Mouse (Mus musculus): ENCODE data around the gene Gab1.

Gene Gab1

GRCm38 (mm10) chr8:80880196-80881106 lies at the start of gene Gab1:
TSS of gene Gab1 (minus strand) at chr8:80880519.
- peak; percentile 79 for DNase-seq

GRCm38 (mm10) chr8:80928770-80929169 lies 48.5 kb upstream of the Gab1 start:
- no peak for DNase-seq

DNA sequence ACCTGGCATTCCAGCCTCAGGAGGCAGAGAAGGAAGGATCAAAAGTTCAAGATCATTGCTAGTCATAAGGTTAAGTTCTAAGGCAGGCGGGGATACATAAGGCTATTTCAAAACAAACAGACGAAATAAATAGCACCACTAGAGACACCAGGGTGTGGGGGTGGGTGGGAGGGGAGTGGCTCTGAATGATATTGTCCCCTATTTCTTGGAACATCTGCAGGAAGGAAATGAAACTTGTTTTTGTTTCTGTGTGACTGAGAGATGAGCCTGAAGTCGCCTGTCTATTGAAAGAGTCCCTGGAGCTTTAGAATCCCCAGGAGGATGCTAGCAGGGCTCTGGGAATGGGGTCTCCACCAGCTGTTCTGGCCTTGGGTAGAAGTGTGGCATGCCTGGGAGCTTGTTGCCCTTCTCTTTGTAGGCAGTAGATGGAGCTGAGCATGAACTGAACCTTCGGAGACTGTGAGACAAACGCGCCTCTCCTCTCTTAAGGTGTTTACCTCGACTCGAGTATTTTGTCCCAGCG lies 43.5 kb upstream of the Gab1 start:
- DNase-seq, result no peak

- no peak for DNase-seq
Observed at GRCm38 (mm10) chr8:80922642-80923041, 42.3 kb upstream of the Gab1 start.

DNA sequence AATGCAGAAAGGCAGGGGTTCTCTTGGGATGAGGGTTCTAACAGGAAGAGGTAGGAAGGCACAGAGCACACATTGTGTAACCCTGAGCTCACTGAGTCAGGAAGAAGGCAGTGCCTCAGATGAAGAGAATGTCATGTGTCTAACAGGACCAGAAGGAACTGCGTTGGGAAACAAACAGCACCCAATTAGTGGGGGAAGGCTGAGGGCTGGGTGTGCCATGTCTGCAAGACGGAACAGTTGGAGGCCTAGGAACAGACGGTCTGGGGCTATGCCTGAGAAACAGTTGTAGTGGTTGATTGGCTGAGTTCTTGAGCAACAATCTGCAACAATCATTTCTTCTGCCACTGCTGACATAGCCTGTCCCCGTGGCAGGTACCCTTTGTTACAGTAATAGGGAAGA lies 38.8 kb upstream of the Gab1 start:
- no peak for DNase-seq

- DNase-seq, result no peak
Observed at GRCm38 (mm10) chr8:80918531-80918930, 38.2 kb upstream of the Gab1 start.

DNA sequence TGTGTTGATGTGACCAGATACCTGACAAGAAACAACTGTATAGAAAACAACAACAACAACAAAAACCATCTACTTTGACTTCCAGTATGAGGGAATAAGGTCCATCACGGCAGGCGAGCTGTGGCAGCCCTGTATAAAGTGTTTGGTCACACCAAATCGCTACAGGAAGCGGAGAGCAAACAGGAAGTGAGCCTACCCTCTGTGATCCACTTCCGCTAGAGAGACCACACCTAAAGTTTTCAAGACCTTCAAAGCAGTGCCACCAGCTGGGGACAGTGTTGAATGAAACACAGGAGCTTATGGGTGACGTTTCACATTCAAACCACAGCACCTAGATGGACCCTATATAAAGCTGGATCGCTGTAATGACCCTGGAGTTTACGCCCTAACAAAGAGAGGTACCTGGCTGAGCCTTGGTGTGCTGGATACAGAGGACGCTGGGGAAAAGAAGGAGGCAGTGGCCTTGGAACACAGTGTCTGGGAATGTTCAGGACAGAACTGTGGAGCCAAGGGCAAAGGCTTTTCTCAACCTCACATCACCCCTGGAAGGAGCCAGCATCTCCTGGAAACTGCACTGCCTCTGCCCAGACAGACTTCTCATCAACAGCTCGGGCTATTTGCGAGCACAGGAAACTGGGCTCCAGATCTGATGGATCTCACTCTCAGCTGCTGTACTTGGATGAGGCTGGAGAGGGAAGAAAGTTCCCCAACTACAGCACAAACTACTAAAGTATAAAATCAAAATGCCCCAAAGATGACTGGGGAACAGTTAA lies 36.3 kb upstream of the Gab1 start:
- peak; percentile 5 for DNase-seq

GRCm38 (mm10) chr8:80913016-80913748 lies 32.9 kb upstream of the Gab1 start:
- DNase-seq, result no peak

DNA sequence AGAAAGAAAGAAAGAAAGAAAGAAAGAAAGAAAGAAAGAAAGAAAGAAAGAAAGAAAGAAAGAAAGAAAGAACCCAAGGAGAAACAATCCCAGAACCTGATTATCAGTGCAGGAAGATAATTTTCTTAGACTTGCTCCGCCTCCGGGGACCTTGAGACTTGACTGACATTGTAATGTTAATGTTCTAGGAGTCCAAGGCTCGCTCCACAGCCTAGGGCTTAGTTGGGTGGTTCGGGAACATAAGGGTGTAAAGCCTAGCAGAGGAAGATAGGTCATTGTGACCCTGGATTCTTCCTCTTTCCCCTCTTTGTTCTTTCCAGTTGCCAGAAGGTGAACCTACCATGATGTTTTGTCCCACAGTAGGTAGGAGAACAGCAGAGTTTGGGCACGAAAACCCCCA lies 31.1 kb upstream of the Gab1 start:
- DNase-seq, result no peak

DNA sequence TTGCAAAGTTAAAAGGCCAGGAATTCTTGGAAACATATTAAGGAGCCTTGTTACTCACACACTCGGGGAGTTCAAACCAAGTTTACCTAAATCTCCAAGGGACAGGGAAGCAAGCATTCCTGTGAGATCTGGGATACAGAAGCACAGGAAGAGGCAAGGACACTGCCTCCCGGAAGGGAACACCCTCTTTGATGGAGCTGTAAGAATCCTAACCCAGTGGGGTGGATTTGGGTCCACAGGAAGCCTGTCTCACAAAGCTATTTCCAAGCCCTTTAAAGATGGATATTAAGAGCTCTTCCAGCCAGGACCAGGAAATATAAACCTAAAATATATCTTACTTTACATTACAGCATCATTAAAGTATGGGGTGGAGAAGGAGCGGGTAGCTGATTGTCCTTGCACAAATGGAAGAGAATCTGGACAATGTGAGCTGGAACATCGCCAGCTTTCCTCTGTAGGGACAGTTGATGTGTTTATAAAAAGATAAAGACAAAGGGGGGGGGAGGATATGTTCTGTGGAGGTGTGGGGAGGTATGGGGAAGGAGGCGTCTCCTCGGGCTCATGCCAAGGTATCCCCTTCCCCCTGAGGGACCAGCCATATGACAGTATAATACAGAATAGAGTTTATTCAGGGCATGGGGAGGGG lies 28.1 kb upstream of the Gab1 start:
- no peak for DNase-seq

- DNase-seq, result no peak
Observed at GRCm38 (mm10) chr8:80902354-80902753, 22.0 kb upstream of the Gab1 start.

GRCm38 (mm10) chr8:80899364-80899763 lies 19.0 kb upstream of the Gab1 start:
- DNase-seq, result no peak

DNA sequence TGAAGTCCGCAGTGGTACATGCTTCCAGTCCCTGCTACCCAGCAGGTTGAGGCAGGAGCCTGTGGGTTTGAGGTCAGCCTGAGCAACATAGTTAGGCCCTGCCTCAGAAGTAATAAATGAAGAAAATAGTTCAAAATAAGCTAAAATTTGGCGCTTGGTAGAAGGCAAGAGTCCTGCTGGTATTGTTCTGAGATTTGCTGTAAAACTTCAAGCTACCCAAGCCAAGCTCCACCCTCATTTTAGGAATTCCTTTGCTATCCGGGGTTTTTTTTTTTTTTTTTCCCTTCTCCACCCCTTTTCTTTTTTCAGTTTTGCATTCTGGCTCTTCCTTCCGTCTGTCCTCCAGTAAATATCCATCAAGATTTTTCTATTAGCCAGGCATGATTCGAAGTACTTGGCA lies 15.7 kb upstream of the Gab1 start:
- DNase-seq, result no peak

DNA sequence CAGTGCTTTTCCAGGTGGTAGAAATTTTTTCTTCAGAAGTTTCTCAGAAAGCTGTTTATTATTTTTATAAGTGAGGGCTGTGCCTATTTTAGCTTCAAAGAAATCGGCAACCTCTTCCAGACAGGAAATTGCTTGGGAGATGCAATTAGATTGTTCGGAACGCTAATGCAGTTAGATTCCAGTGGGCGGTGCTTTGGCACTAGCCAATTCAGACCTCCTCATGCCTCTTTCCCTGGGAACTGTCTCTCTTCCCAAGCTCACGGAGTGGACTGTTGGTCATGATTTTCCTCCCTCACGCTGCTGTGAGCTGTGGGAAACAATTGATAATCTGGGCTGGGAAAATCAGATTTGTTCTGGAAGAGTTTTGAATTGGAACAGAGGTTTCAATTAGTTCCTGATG lies 15.1 kb upstream of the Gab1 start:
- DNase-seq, result no peak

- no peak for DNase-seq
Observed at GRCm38 (mm10) chr8:80894528-80894927, 14.2 kb upstream of the Gab1 start.

- DNase-seq, result peak; percentile 35
Observed at GRCm38 (mm10) chr8:80879426-80880195, 708 bp downstream of the Gab1 start.

GRCm38 (mm10) chr8:80878801-80879425 lies 1.4 kb downstream of the Gab1 start:
- DNase-seq, result peak; percentile 12

DNA sequence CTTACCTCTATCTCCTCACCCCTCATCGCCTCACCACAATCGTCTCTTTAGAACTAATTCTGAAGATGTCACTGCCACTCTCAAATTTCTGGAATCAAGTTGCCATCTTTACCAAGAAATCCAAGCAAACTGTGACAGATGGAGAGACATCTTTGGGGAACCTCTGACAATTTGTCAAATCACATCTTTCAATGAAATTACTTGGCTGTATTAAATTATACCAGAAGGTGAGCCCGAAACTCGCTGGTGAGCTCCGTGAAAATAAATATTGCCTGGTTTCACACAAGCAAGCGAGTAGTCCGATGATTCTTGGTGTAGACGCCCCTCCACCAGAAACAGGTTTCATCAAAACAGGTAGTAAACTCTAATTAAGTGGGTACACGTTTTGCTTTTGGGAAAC lies 2.2 kb downstream of the Gab1 start:
- no peak for DNase-seq

DNA sequence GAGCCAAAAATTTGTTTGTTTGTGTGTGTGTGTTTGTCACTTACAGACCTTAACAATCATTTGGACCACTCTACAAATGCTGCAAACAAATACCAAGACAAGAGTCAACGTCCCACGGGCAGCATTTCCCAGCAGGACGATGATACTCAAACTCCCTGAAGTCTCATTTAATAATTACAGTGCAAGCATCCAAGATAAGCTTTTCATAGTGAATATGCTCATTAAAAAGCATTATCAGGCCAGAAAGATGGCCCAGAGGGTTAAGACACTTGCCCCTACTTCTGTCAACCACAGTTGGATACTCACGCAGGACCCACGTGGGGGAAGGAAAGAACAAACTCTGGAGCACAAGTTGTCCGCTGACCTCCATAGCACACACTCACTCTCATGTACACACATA lies 4.8 kb downstream of the Gab1 start:
- DNase-seq, result no peak

- DNase-seq, result no peak
Observed at GRCm38 (mm10) chr8:80873723-80874427, 6.4 kb downstream of the Gab1 start.

GRCm38 (mm10) chr8:80872688-80873087 lies 7.6 kb downstream of the Gab1 start:
- DNase-seq, result no peak

Data from thymus, postnatal 14 days (tissue).